Comparison of ENCODE assay signal across 24 mouse cellular contexts in the genomic region with DNA sequence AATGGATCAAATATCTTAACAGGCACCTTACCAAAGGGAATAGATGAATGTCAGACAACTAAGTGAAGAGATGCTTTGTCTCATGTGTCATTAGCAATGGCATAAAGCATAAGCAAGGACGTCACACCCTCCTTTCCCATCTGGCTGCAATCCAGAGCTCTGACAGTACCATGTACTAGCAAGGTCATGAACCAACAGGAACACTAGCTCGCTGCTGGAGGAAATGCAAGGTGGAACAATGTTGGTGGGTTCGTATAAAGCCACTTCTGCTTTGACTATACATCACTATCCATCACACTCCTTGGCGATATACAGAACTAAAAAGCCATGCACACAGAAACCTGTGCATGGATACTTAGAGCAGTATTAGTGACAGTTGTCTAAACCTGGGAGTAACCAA. TPM values are rescaled to one million over a fixed set of nuclear protein-coding genes. Genes with fewer than 3 reads are reported as not detected.
A peak's percentile ranks its signal among the peaks of the same experiment; 100 is the strongest.
DNase-seq lines count a peak whose midpoint lies in the region; ATAC-seq lines count a peak whose summit lies in the region.
"Had no signal": no experiment of that assay in that cellular context is flagged by ENCODE, and none has a peak within 500 bp of the region (broad histone marks: within the 10 kb centered on the region; RNA-seq: fewer than 3 reads in every experiment).

No protein-coding gene starts in this region.

- intact Hi-C loops in left cerebral cortex, postnatal 14 days (cut with DNase I): no loop called here

- peak; percentile 14 for DNase-seq in adrenal gland, postnatal 10 days
- no peak for DNase-seq in adrenal gland, adult 2 months
- DNase-seq in lung, postnatal 36 days: peak; percentile 17
- DNase-seq in lung, postnatal 25 days (ENCODE audit: low spot score): no peak
- no peak for DNase-seq in left cerebral cortex, postnatal 14 days (ENCODE audit: low spot score in 2 of 2)
- DNase-seq in embryo, embryonic 10 days (ENCODE audit: low spot score): no peak
- DNase-seq: cerebellum, adult 11-12 months; cerebellum, adult 9-10 months; cerebellum, postnatal 25 days; gastrocnemius, postnatal 36 days; heart, adult 2 months had no signal

- peak; percentile 63 for ATAC-seq in megakaryocyte progenitor cell, adult 5-6 weeks (replicated peaks; ENCODE audit: poor library complexity)
- ATAC-seq: activated CD4-positive, CD25-positive, alpha-beta regulatory T cell, adult 4 months; forebrain, embryonic 14.5 days; intestine, embryonic 16.5 days; Patski had no signal

RNA-seq across cellular contexts. Expression of gene Ifi206, which starts 43.8 kb away (rescaled TPM):
- under 1 TPM; 0.54 to 0.82 TPM for total RNA-seq in adrenal gland, postnatal 10 days (2021)
- total RNA-seq in adrenal gland, adult 2 months (2021): under 1 TPM; 0.45 to 0.84 TPM
- 0.68 and 0.82 TPM in 2 replicates for polyA plus RNA-seq in adrenal gland, adult 2 months (2012; rRNA removed)
- 0.20 and 0.25 TPM in 2 replicates for total RNA-seq in megakaryocyte progenitor cell, adult 5-6 weeks (2015)
- total RNA-seq in megakaryocyte progenitor cell, adult 5-6 weeks (2017): 0.07 and 0.17 TPM in 2 replicates
- total RNA-seq in left cerebral cortex, postnatal 14 days (2021): not detected
- total RNA-seq: CH12.LX; gastrocnemius, adult 8-10 months; gastrocnemius, postnatal 36 days had no signal
- polyA plus RNA-seq: embryonic facial prominence, embryonic 10.5 days; erythroblast, embryonic 14.5 days; forebrain, embryonic 10.5 days; heart, embryonic 12.5 days; hindbrain, embryonic 11.5 days; hindbrain, embryonic 15.5 days; Patski had no signal

Comparison
In these comparisons a context has a peak if more than half of its experiments do, and no peak if none do; other contexts are left out.
1. DNase-seq: peak in adrenal gland, postnatal 10 days (single experiment) and lung, postnatal 36 days (single experiment); none in adrenal gland, adult 2 months (single experiment), lung, postnatal 25 days (single experiment), left cerebral cortex, postnatal 14 days (0 of 2) and embryo, embryonic 10 days (single experiment).